Mouse (Mus musculus): ENCODE results near the gene Rere. TPM values are rescaled to one million over a fixed set of nuclear protein-coding genes. Genes with fewer than 3 reads are reported as not detected.

The Rere gene
- 37.3 and 82.1 TPM in 2 replicates for polyA plus RNA-seq (2012; rRNA removed)

- DNase-seq (ENCODE audit: low read depth) = peak; percentile 98
- TF ChIP-seq CTCF (IDR thresholded peaks at IDR 0.05; ENCODE audit: borderline replicate concordance, extremely low read depth, insufficient read depth, insufficient read length) (0 out of 2 replicates have a peak, but pooled peaks have one; percentile 0), POLR2A (IDR thresholded peaks at IDR 0.05; ENCODE audit: borderline replicate concordance, extremely low read depth, insufficient read depth, insufficient read length, poor library complexity, severe bottlenecking) (peak; percentile 99)
Observed at GRCm38 (mm10) chr4:150281018-150281761, at the start of gene Rere. TSS of gene Rere (plus strand) at chr4:150281646.

DNA sequence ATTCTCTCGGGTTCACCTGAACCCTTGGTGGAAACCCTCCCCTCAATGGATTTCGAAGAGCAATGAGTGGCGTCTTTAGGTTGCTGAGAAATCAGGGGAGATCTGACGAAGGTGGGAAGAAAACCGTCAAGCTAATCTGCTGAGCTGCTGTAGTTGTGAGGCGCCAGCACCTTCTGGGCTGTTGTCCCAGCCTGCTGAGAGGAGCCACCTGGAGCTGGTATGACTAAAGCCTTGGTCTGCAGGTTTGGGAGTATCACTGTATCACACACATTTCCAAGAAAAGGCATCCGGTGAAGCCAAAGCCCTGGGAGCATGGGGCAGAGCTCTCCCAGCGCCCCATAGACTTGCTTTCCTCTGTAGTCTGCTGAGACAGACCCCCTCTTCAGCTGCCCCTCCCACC, 49.6 kb upstream of the Rere start:
- DNase-seq (ENCODE audit: low read depth) = no peak
- TF ChIP-seq CTCF (IDR thresholded peaks at IDR 0.05; ENCODE audit: borderline replicate concordance, extremely low read depth, insufficient read depth, insufficient read length) = no peak
- no peak for TF ChIP-seq POLR2A (IDR thresholded peaks at IDR 0.05; ENCODE audit: borderline replicate concordance, extremely low read depth, insufficient read depth, insufficient read length, poor library complexity, severe bottlenecking)

DNA sequence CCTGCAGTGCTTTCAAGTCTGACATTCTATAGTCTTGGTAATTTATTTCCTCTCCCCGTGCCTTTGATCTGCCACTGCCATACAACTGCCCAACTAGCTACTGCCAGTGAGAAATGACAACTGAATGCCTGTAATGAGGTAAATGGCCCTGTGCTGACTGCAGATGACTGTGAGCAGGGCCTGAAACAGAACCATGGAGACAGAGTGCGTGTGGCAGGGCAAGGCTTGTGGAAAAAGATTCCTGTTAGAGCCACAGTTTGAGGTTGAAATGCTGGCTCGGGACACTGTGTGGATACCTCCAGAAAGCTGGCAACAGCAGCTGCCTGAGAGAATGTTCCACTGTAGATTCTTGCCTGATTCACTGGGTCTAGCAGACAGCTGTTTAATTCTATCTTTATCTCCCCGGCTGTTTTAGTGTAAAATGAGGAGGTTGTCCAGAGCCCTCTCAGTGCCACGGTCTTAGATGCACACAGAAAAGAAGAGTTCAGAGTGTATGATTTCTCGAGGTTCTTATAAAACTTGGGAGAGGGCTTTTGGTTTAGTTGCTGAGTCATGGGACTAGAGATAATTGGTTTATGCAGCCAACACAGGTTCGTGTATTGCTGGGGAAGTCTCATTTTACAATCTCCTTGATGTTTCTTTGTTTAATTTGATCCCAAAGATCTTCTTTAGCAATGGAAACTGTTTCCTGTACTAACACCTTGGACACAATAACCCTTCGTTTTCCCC, 46.7 kb upstream of the Rere start:
- TF ChIP-seq CTCF (IDR thresholded peaks at IDR 0.05; ENCODE audit: borderline replicate concordance, extremely low read depth, insufficient read depth, insufficient read length) = no peak
- TF ChIP-seq POLR2A (IDR thresholded peaks at IDR 0.05; ENCODE audit: borderline replicate concordance, extremely low read depth, insufficient read depth, insufficient read length, poor library complexity, severe bottlenecking) = no peak
- DNase-seq (ENCODE audit: low read depth) = peak; percentile 64

- TF ChIP-seq POLR2A (IDR thresholded peaks at IDR 0.05; ENCODE audit: borderline replicate concordance, extremely low read depth, insufficient read depth, insufficient read length, poor library complexity, severe bottlenecking) (no peak), CTCF (IDR thresholded peaks at IDR 0.05; ENCODE audit: borderline replicate concordance, extremely low read depth, insufficient read depth, insufficient read length) (no peak)
- DNase-seq (ENCODE audit: low read depth) = no peak
Observed at GRCm38 (mm10) chr4:150235585-150235984, 45.9 kb upstream of the Rere start.

DNA sequence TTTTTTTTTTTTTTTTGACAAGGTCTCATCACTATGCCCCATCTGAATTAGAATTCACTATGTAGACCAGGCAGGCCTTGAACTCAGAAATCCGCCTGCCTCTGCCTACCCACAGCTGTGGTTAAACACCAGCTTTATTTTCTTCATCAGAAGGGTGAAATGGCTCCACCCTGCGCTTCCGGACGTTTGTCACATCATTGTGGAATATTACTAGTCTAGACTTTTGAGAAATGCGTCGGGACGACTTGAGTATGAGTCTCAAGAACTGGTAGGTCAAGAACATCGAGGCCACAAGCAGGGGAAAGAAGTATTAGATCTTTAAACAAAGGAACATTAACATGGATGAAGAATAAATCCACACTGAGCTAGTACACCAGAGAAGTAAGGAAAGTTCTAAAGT, 45.4 kb upstream of the Rere start:
- no peak for TF ChIP-seq CTCF (IDR thresholded peaks at IDR 0.05; ENCODE audit: borderline replicate concordance, extremely low read depth, insufficient read depth, insufficient read length)
- no peak for DNase-seq (ENCODE audit: low read depth)

DNA sequence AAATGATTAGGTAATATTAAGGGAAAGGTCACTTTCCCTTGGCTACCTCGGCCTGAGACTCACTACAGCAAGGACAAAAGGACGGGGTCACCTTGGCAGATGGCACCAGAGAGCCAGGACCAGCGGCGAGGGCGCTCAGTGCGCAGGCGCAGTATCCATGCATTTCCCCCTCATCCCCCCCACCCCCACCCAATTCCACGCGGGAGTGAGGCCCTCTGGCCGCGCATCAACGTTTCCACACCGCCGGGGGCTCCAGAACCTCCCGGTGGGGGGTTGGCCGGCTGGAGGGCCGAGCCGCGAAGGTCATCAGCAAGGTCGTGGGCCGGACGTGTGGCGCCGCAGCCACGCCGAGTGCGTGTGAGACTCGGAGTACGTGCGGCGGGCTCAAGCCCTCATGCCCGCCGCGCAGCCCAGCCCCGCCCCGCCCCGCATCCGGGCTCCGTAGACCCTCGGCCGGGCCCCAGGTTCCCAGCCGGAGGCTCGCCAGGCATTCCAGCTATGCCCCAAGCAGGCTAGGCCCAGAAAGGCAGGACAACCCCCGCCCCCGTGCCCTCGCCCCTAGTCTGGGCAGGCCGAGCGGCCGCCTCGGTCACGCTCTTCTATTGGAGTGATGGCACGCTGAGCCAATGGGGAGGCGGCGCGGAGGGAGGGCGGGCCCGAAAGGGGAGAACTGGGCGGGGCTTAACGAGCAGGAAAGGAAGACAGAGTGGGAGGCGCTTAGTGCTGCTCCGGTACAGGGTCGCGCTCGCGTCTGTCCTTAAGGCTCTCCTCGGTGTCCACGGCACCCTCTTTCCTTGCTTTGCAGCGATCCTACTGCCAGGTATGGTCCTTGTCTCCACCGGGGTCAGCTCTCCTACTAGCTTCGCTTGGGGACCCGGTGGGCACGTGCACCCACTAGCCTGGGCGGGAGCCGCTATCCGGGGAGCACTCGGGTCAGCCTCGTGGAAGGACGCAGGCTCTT, 44.6 kb upstream of the Rere start, which contains the start of gene Eno1:
Eno1 (plus strand) TSS at position 201 of the 961 bp plus-strand sequence.
- peak; percentile 99 for DNase-seq (ENCODE audit: low read depth)
- TF ChIP-seq POLR2A (IDR thresholded peaks at IDR 0.05; ENCODE audit: borderline replicate concordance, extremely low read depth, insufficient read depth, insufficient read length, poor library complexity, severe bottlenecking) = peak; percentile 74
- TF ChIP-seq CTCF (IDR thresholded peaks at IDR 0.05; ENCODE audit: borderline replicate concordance, extremely low read depth, insufficient read depth, insufficient read length) = peak; percentile 3; the same call in 1 of the 2 replicates

- peak; percentile 49 for DNase-seq (ENCODE audit: low read depth)
- TF ChIP-seq POLR2A (IDR thresholded peaks at IDR 0.05; ENCODE audit: borderline replicate concordance, extremely low read depth, insufficient read depth, insufficient read length, poor library complexity, severe bottlenecking) = no peak
- no peak for TF ChIP-seq CTCF (IDR thresholded peaks at IDR 0.05; ENCODE audit: borderline replicate concordance, extremely low read depth, insufficient read depth, insufficient read length)
Observed at GRCm38 (mm10) chr4:150237636-150238361, 43.6 kb upstream of the Rere start.

- no peak for TF ChIP-seq CTCF (IDR thresholded peaks at IDR 0.05; ENCODE audit: borderline replicate concordance, extremely low read depth, insufficient read depth, insufficient read length)
- no peak for TF ChIP-seq POLR2A (IDR thresholded peaks at IDR 0.05; ENCODE audit: borderline replicate concordance, extremely low read depth, insufficient read depth, insufficient read length, poor library complexity, severe bottlenecking)
- DNase-seq (ENCODE audit: low read depth) = no peak
Observed at GRCm38 (mm10) chr4:150238433-150239086, 42.9 kb upstream of the Rere start.

DNA sequence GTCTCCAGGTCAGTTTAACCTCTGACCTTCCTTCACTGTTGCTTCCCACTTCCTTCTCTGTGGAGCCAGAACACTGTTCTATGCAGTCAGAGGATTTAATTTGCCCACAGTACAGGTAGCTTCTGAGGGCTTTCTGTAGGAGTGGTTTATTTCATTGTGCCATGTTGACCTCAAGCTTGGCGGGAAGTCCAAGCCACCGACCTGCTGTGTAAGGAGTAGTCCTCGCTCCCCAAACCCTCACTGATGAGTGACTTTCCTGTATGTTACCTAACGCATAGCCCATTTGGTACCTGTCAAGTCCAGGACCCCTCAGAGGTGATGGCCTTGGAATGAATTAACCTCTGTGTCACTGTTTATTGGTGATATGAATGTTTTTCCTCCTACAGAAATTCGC, 42.4 kb upstream of the Rere start:
- no peak for TF ChIP-seq CTCF (IDR thresholded peaks at IDR 0.05; ENCODE audit: borderline replicate concordance, extremely low read depth, insufficient read depth, insufficient read length)
- TF ChIP-seq POLR2A (IDR thresholded peaks at IDR 0.05; ENCODE audit: borderline replicate concordance, extremely low read depth, insufficient read depth, insufficient read length, poor library complexity, severe bottlenecking) = no peak
- DNase-seq (ENCODE audit: low read depth) = no peak

GRCm38 (mm10) chr4:150239503-150239902, 41.9 kb upstream of the Rere start:
- TF ChIP-seq CTCF (IDR thresholded peaks at IDR 0.05; ENCODE audit: borderline replicate concordance, extremely low read depth, insufficient read depth, insufficient read length) (no peak), POLR2A (IDR thresholded peaks at IDR 0.05; ENCODE audit: borderline replicate concordance, extremely low read depth, insufficient read depth, insufficient read length, poor library complexity, severe bottlenecking) (no peak)

More at GRCm38 (mm10) chr4:150239503-150239902, 41.9 kb upstream of the Rere start:
- no peak for DNase-seq (ENCODE audit: low read depth)
